Mouse (Mus musculus) ES-E14 (cell line): ENCODE measurements around the gene Jph2. TPM values are rescaled to one million over a fixed set of nuclear protein-coding genes. Genes with fewer than 3 reads are reported as not detected.

Experiments
- DNase-seq: peaks from one replicate; pipeline ENCODE4 v3.0.0-alpha.2; 2013; ENCODE audit warnings: low read depth, low spot score
- H3K27ac ChIP-seq: 2 replicates; pipeline ENCODE4 v1.5.1; 2012; ENCODE audit warnings: low read depth, mild to moderate bottlenecking, low read length, moderate library complexity, mixed read lengths; ENCODE audit not compliant: poor library complexity, insufficient read depth, severe bottlenecking
- H3K36me3 ChIP-seq: 2 replicates; pipeline ENCODE4 v1.6.1; 2012; ENCODE audit warnings: mild to moderate bottlenecking, low read length, moderate library complexity, mixed read lengths; ENCODE audit not compliant: control insufficient read depth, poor library complexity, insufficient read depth, severe bottlenecking
- H3K4me1 ChIP-seq, 2 experiments: fragments of 150-350 bp in 1 of 2; sonication (generic) in 1 of 2; 2 replicates each; pipeline ENCODE4 v1.6.1; 2012; ENCODE audit warnings: low read length in 2 of 2, mild to moderate bottlenecking in 1 of 2, mixed read lengths in 1 of 2; ENCODE audit not compliant: control insufficient read depth in 2 of 2, insufficient read depth in 2 of 2, poor library complexity in 1 of 2
- H3K4me3 ChIP-seq, 2 experiments: fragments of 150-350 bp in 1 of 2; sonication (generic) in 1 of 2; 2 replicates each; pipeline ENCODE4 v1.5.1; 2012; ENCODE audit warnings: low read length in 2 of 2, low read depth in 1 of 2, mild to moderate bottlenecking in 1 of 2, mixed read lengths in 1 of 2; ENCODE audit not compliant: insufficient read depth in 1 of 2, poor library complexity in 1 of 2, severe bottlenecking in 1 of 2
- H3K9ac ChIP-seq: 2 replicates; pipeline ENCODE4 v1.6.1; 2012; ENCODE audit warnings: low read depth, mild to moderate bottlenecking, low read length, mixed read lengths; ENCODE audit not compliant: poor library complexity, insufficient read depth, severe bottlenecking
- H3K9me3 ChIP-seq: fragments of 150-350 bp; sonication (generic); 2 replicates; pipeline ENCODE4 v1.6.1; 2012; ENCODE audit warnings: low read depth, mild to moderate bottlenecking, low read length; ENCODE audit not compliant: control insufficient read depth, insufficient read depth
- CHD2 ChIP-seq: IDR thresholded peaks from 2 replicates; pipeline ENCODE4 v1.6.1; 2014; ENCODE audit warnings: mild to moderate bottlenecking, low read depth, low read length, inconsistent platforms
- HCFC1 ChIP-seq: IDR thresholded peaks from 2 replicates; pipeline ENCODE4 v1.6.1; 2012; ENCODE audit warnings: low read length, inconsistent platforms, borderline replicate concordance; ENCODE audit not compliant: insufficient read depth
- MAFK ChIP-seq: IDR thresholded peaks from 2 replicates; pipeline ENCODE4 v1.6.1; 2014; ENCODE audit warnings: mild to moderate bottlenecking, low read depth, low read length, inconsistent platforms; ENCODE audit not compliant: insufficient read depth
- ZC3H11A ChIP-seq: IDR thresholded peaks from 2 replicates; pipeline ENCODE4 v1.6.1; 2012; ENCODE audit warnings: low read depth, mild to moderate bottlenecking, inconsistent platforms, low read length, borderline replicate concordance
- ZNF384 ChIP-seq: IDR thresholded peaks from 2 replicates; pipeline ENCODE4 v1.6.1; 2012; ENCODE audit warnings: low read depth, low read length, inconsistent platforms
- in situ Hi-C, 2 experiments: fragments of 600-800 bp; cut with MboI; formaldehyde crosslinking; loops; one replicate each; pipeline ENCODE4 v1.15.1; 2025; ENCODE audit warnings: low sequenced_read_pairs in 2 of 2, inconsistent platforms in 1 of 2; ENCODE audit not compliant: unreplicated experiment in 2 of 2
- total RNA-seq: library from RNA; depleted of rRNA; stranded (reverse); fragments of 300-350 nt; gene quantifications from 2 replicates; pipeline ENCODE4 v1.2.3, GENCODE M21; 2012

Jph2 gene
- total RNA-seq, 1 experiment = 7.7 TPM

DNA sequence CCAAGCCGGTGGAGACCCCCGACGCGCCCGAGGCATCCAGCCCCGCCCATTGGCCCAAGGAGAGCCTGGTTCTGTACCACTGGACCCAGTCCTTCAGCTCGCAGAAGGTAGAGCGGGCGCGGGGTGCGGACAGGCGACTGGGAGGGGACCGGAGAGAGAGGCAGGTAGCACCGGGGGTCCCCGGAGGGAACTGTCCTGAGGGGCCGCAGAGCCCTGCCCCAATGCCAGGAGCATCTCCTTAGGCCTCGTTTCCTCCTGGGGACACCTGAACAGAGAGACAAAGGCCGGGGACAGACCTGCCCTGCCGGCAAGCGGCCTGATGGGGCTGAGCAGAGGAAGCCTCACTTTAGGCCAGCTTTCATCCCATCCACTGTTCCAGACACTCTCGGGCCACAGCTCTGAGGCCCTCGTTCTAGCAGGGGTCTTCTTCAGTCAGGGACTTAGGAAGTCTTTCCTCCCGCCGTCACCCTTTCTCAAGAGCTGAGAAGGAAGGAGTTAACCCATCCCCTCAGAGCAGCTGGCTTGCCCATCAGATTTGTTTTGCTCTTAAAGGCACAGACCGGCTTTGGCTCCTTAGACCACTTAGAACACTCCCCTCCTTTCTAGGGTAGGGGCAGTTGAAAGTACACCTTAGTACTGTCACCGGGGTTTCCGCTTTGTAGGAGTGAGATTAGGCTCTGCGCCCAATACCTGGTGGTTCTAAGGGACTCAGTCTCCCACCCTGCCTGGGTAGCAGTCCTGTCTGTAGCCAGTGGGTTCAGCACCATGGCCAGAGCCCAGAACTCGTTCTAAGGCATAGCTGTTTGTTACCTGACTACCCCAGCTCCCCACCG, 41.0 kb upstream of the Jph2 start:
- Histone ChIP-seq H3K9me3 (no peaks in the 10 kb centered on the region), H3K4me3 (peak overlapping the region; percentile 59 to 67), H3K27ac (no peak overlapping the region), H3K36me3 (no peaks in the 10 kb centered on the region), H3K9ac (peak overlapping the region; percentile 47), H3K4me1 (peaks cover 9 to 11% of the 10 kb centered on the region in 2 experiments; a peak in 3 of 4 replicates)
- TF ChIP-seq CHD2 (no peak), MAFK (no peak), HCFC1 (no peak), ZC3H11A (no peak), ZNF384 (no peak)
- in situ Hi-C loops = no loop called here
- no peak for DNase-seq

DNA sequence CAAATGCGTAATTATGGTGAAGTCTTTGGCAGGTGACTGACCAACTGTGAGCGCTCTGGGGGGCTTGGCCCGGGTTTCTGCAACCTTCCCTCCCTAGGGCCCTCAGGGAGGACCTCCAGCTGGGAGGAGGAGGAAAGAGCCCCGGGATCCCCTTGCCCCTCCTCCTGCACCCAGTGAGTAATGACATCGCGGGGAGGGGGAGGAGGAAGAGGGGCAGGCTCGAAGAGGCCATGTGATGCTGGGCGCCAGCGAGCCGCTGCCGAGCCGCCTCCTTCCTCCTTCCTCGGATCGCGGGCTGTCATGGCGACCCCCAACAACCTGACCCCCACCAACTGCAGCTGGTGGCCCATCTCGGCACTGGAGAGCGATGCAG, 40.4 kb upstream of the Jph2 start, which contains the start of gene Gdap1l1:
Gdap1l1 (plus strand) TSS at position 231 of the 373 bp plus-strand sequence.
- no peak within 1 kb of the TSS for H3K27ac ChIP-seq
- TF ChIP-seq ZNF384 (no peak), ZC3H11A (no peak), MAFK (no peak), CHD2 (no peak), HCFC1 (no peak)
- H3K4me1 ChIP-seq = peaks cover 9 to 15% of the 10 kb centered on the region in 2 experiments; a peak in 3 of 4 replicates
- no peaks in the 10 kb centered on the region for H3K36me3 ChIP-seq
- in situ Hi-C loops = no loop called here
- no peak for DNase-seq
- no peaks in the 10 kb centered on the region for H3K9me3 ChIP-seq
- H3K9ac ChIP-seq = peak within 1 kb of the TSS; percentile 47
- H3K4me3 ChIP-seq = peak within 1 kb of the TSS; percentile 59 to 67

DNA sequence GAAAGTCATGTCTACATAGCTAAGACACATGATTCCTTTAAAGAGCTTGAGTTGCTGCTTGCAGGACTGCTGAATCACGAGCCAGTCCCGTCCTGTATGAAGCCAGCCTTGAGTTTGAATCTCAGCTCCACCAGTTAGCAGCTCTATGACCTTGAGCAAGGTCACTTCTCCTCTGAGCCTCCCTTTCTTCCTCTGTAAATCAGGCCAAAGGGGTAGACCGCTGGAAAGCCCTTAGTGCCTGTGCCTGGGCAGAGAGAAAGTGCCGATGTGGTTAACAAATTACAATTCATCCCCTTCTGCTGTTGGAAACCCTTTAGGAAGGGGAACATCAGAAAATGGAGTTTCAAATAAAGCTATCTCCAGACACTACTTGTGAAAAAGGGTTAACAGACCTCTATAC, 40.0 kb upstream of the Jph2 start:
- H3K4me3 ChIP-seq = peak overlapping the region in 1 of 2 experiments; percentile 59; a peak in 2 of 4 replicates
- H3K9me3 ChIP-seq = no peaks in the 10 kb centered on the region
- no peaks in the 10 kb centered on the region for H3K36me3 ChIP-seq
- in situ Hi-C loops = no loop called here
- H3K27ac ChIP-seq = no peak overlapping the region
- peaks cover 9 to 15% of the 10 kb centered on the region in 2 experiments; a peak in 3 of 4 replicates for H3K4me1 ChIP-seq
- no peak overlapping the region for H3K9ac ChIP-seq
- TF ChIP-seq HCFC1 = no peak
- TF ChIP-seq ZC3H11A = no peak
- no peak for TF ChIP-seq ZNF384
- TF ChIP-seq CHD2 = no peak
- no peak for TF ChIP-seq MAFK
- no peak for DNase-seq

DNA sequence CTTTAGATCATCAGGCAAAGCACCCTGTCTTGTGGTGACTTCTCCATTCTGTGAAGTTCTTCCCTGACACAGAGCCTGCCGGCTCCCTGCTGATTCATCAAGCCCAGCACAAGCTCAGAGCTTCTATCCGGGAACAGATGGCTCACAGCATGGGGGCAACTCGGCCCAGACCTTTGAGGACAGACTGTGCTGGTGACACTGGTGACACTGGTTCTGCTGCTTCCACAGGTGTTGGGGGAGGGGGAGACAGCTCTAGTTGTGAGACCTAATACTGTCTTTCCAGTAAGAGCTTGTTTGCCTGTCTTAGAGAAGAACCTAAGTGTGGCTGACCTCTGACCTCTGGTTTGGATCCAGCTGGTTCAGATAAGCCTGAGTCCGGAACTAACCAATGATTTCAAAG, 36.2 kb upstream of the Jph2 start:
- Histone ChIP-seq H3K27ac (no peak overlapping the region), H3K4me1 (peaks cover 9 to 17% of the 10 kb centered on the region in 2 experiments; a peak in 2 of 4 replicates), H3K36me3 (no peaks in the 10 kb centered on the region), H3K9me3 (no peaks in the 10 kb centered on the region), H3K4me3 (no peak overlapping the region), H3K9ac (no peak overlapping the region; the same call in 1 of the 2 replicates)
- in situ Hi-C loops = no loop called here
- TF ChIP-seq ZNF384 = no peak
- no peak for TF ChIP-seq MAFK
- TF ChIP-seq HCFC1 = no peak
- TF ChIP-seq ZC3H11A = no peak
- TF ChIP-seq CHD2 = peak; percentile 31; the same call in 1 of the 2 replicates
- DNase-seq = no peak
